Mouse (Mus musculus) liver, adult 2 months (tissue): ENCODE results near the gene Braf. TPM values are rescaled to one million over a fixed set of nuclear protein-coding genes. Genes with fewer than 3 reads are reported as not detected.

Experiments
- DNase-seq: peaks from one replicate; pipeline ENCODE4 v3.0.0-alpha.2; 2011; ENCODE audit warnings: low read depth, low spot score; ENCODE audit errors: extremely low read depth
- H3K27ac ChIP-seq: fragments of 200-500 bp; replicated peaks from 2 replicates; pipeline ENCODE4 v1.5.1; 2012; ENCODE audit warnings: low read depth, mild to moderate bottlenecking, control low read depth, inconsistent platforms, low read length; ENCODE audit not compliant: insufficient read depth
- H3K27me3 ChIP-seq: fragments of 200-500 bp; 2 replicates; pipeline ENCODE4 v1.6.1; 2012; ENCODE audit warnings: mild to moderate bottlenecking, moderate library complexity, low read length, inconsistent platforms; ENCODE audit not compliant: control insufficient read depth, insufficient read depth
- H3K36me3 ChIP-seq: fragments of 200-500 bp; 2 replicates; pipeline ENCODE4 v1.6.1; 2012; ENCODE audit warnings: low read length, inconsistent platforms; ENCODE audit not compliant: control insufficient read depth, insufficient read depth
- H3K4me1 ChIP-seq: fragments of 200-500 bp; 2 replicates; pipeline ENCODE4 v1.6.1; 2011; ENCODE audit warnings: low read length; ENCODE audit not compliant: control insufficient read depth, insufficient read depth
- H3K4me3 ChIP-seq: fragments of 200-500 bp; 2 replicates; pipeline ENCODE4 v1.5.1; 2011; ENCODE audit warnings: low read depth, mild to moderate bottlenecking, control low read depth, low read length, moderate library complexity; ENCODE audit not compliant: insufficient read depth
- H3K79me2 ChIP-seq: fragments of 200-500 bp; 2 replicates; pipeline ENCODE4 v1.6.1; 2012; ENCODE audit warnings: inconsistent platforms, mild to moderate bottlenecking, low read length, moderate library complexity; ENCODE audit not compliant: control insufficient read depth, insufficient read depth
- H3K9ac ChIP-seq: fragments of 200-500 bp; 2 replicates; pipeline ENCODE4 v1.6.1; 2012; ENCODE audit warnings: low read depth, mild to moderate bottlenecking, control low read depth, inconsistent platforms, low read length
- CTCF ChIP-seq: fragments of 200-500 bp; IDR thresholded peaks from 2 replicates; pipeline ENCODE4 v1.5.1; 2011; ENCODE audit warnings: low read depth, low read length, control low read depth
- POLR2A ChIP-seq: fragments of 200-500 bp; IDR thresholded peaks from 2 replicates; pipeline ENCODE4 v1.6.1; 2011; ENCODE audit warnings: low read length, control low read depth; ENCODE audit not compliant: insufficient read depth; ENCODE audit errors: extremely low read depth
- WGBS: fragments of 180-500 bp; shearing (Covaris S2); methylation state at CpG from one replicate; pipeline ENCODE4 v1.1.7; 2018; 5-methylcytosine and 5-hydroxymethylcytosine counted together
- polyA plus RNA-seq: library from polyadenylated mRNA; depleted of rRNA; stranded (reverse); fragments of >200 nt; gene quantifications from 2 replicates; pipeline ENCODE4 v1.2.3, GENCODE M21; 2012; rRNA removed
- total RNA-seq: library from RNA; depleted of rRNA; stranded (reverse); fragments of >200 nt; gene quantifications from 2 replicates; pipeline ENCODE4 v1.2.3, GENCODE M21; 2014; rRNA removed

Braf gene
- total and polyA plus RNA-seq, 2 experiments, result 4.9 to 8.9 TPM

DNA sequence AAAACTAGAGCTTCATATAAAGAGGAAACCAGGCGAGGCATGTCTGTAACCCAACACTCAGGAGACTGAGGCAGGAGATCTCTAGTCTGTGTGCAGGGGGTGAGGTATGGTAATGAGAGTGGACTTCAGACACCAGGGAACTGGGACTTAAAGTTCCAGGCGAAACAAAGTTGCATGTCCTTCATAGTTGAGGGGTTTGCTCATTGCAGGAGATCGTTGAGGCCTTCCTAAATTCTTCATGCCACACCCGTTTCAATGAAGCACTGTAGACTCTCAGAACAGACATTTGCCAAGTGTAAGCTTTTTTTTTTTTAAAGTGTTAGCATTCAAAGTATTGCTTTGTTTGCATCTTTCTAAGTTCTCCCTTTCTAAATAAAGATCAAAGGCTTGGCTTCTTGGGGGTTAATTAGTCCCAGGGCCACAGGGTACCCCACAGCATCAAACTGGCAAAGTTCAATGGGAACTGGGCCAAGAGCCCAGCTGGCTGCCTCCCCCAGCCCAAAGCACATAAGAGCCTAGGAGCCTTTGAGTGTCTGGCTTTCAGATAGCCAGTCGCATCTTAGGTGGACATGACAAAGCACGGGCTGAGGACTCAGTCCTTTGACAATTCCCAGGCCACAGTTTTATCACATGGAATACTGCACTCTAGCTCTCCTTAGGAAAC, 165.9 kb downstream of the Braf start:
- 83% methylated on average over 6 of the region's 6 CpGs for WGBS
- H3K36me3 ChIP-seq, result no peaks in the 10 kb centered on the region

DNA sequence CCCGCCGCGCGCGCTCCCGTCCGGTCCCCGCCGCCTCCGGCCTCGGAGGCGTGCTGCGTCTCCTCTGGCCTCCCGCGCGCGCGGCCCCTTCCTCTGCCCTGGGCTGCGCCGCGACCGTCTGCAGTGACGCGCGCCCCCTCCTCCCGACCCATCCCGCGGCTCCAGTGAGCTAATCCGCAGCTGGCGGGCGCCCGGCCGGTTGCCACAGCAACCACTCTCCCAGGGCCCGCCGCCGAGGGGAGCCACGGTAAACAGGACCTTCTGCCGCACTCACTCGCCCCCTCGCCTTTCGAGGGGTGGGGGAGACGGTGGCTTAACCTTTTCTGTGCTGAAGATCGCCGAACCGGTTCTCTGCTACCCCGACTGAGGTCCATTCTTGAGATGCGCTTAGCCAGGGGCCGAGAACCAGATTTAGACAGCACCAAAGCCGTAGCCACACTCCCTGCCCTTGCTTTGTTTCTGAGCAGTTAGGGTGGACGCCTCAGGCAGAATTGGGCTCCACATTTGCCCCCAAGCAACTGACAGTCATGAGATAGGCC, 167.5 kb downstream of the Braf start, which contains the start of gene Dennd2a:
Gene Dennd2a (minus strand): TSS at position 145 of the 539 bp plus-strand sequence.
- H3K9ac ChIP-seq, result peak within 1 kb of the TSS; percentile 74
- no peak for DNase-seq
- H3K4me1 ChIP-seq, result no peaks in the 10 kb centered on the region
- H3K27me3 ChIP-seq, result peaks cover 6% of the 10 kb centered on the region; the same call in 1 of the 2 replicates
- H3K79me2 ChIP-seq, result no peaks in the 10 kb centered on the region
- peak within 1 kb of the TSS; percentile 31 for H3K27ac ChIP-seq
- no peaks in the 10 kb centered on the region for H3K36me3 ChIP-seq
- 9% methylated on average over 43 of the region's 50 CpGs for WGBS
- H3K4me3 ChIP-seq, result peak within 1 kb of the TSS; percentile 65
- TF ChIP-seq POLR2A, result no peak
- no peak for TF ChIP-seq CTCF

More for the DNA sequence above, 165.9 kb downstream of the Braf start:
- Histone ChIP-seq H3K27ac (no peak overlapping the region), H3K9ac (no peak overlapping the region), H3K4me1 (no peaks in the 10 kb centered on the region), H3K27me3 (peaks cover 6% of the 10 kb centered on the region; the same call in 1 of the 2 replicates), H3K79me2 (no peaks in the 10 kb centered on the region), H3K4me3 (no peak overlapping the region)
- TF ChIP-seq CTCF (no peak), POLR2A (no peak)
- no peak for DNase-seq

DNA sequence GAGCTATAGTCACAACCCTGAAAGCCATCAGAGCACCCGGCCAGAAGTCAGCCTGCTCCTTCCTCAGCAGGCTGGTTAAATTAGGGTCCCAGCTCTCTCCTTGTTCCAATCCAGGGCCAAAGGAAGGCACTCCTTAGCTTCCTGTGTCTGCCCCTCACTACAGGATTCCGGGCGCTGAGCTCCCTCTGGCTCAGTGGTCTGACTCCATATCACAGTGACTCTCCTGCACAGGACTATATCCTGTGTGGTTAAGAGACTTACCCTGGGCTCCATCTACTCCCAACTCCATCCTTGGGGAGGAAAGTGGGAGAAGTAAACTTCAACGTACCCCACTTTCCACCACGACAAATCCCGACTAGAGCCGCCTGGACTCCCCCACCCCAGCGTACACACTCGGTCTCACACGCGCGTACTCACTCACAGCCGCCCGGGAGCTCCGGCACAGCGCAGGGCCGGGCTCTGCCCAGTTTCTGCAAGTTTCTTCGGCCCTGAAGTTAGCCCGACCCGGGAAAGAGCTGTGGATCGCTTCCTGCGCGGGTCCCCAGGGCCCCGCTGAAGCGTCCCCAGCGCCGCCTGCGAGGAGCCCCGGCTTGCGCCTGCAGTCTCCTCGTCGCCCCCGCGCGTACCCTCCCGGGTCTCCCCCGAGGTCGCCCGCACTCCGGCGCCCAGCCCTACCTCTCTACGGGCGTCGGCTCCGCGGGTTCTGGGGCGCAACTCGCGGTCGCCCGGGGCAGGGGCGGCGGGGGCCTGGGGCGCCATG, 168.2 kb downstream of the Braf start:
- peaks cover 6% of the 10 kb centered on the region; the same call in 1 of the 2 replicates for H3K27me3 ChIP-seq
- no peak for DNase-seq
- WGBS, result 5% methylated on average over 50 of the region's 54 CpGs
- H3K27ac ChIP-seq, result peak overlapping the region; percentile 31
- peak overlapping the region; percentile 65 for H3K4me3 ChIP-seq
- peak overlapping the region; percentile 57 for H3K9ac ChIP-seq
- H3K36me3 ChIP-seq, result no peaks in the 10 kb centered on the region
- no peak for TF ChIP-seq POLR2A
- no peak for TF ChIP-seq CTCF
- H3K4me1 ChIP-seq, result no peaks in the 10 kb centered on the region
- H3K79me2 ChIP-seq, result no peaks in the 10 kb centered on the region

DNA sequence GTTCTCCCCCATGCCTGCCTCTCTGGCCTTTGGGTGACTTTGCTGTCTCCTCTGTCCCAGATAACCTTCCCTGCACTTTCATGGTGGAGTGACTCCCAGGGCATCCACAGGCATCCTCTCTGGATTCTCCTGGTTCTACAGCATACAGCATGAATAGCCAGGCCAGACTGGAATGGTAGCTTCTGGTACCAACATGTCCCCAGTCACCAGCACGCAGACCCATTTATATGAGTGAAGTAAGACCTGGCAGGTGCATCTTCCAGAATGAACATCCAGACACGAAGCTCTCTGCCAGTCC, 169.7 kb downstream of the Braf start:
- Histone ChIP-seq H3K79me2 (no peaks in the 10 kb centered on the region), H3K36me3 (no peaks in the 10 kb centered on the region), H3K4me3 (no peak overlapping the region), H3K27ac (no peak overlapping the region), H3K27me3 (peaks cover 6% of the 10 kb centered on the region; the same call in 1 of the 2 replicates), H3K4me1 (no peaks in the 10 kb centered on the region), H3K9ac (no peak overlapping the region)
- DNase-seq, result peak; percentile 15
- 70% methylated on average over 2 of the region's 2 CpGs for WGBS
- no peak for TF ChIP-seq POLR2A
- no peak for TF ChIP-seq CTCF

DNA sequence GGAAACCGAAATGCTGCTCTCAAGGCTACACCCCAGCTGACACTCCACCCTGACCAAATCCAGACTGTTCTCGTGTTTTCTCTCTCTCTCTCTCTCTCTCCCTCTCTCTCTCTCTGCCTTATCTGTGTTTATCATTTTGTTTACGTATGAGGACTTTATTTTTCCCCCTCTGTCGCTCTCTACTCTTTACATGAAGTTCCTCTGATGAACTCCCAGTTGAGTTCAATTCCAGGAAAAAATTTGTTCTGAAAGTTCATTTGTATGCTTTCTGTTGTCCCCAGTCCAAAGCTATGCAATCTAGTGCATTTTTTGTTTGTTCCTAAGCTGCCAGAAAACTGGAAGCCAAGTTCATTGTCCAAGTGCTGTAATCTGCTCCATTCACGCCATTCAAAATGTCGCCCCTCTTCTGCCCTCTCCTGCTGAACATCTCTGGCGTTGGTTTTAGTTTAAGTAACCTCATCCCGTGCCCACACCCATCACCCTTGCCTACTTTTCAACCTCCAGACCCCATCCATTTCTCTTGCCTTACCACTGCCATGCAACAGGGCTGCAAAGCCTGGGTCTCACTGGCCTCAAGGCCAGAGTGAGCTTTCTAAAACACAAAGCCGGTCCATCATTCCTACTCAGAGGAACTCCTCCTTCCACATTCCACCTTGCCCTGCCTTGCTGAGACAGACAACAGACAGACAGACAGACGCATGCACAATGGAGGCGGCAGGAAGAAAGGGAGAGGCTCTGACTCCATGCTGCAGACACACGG, 170.2 kb downstream of the Braf start:
- DNase-seq, result peak; percentile 75
- Histone ChIP-seq H3K27ac (peak overlapping the region; percentile 3; the same call in 1 of the 2 replicates), H3K36me3 (no peaks in the 10 kb centered on the region), H3K79me2 (no peaks in the 10 kb centered on the region), H3K4me3 (no peak overlapping the region), H3K27me3 (peaks cover 6% of the 10 kb centered on the region; the same call in 1 of the 2 replicates), H3K4me1 (no peaks in the 10 kb centered on the region), H3K9ac (no peak overlapping the region)
- 36% methylated on average over 12 of the region's 12 CpGs for WGBS
- no peak for TF ChIP-seq CTCF
- no peak for TF ChIP-seq POLR2A

Other genes with a start within 250 kb of the Braf start
- 1.3 and 1.6 TPM in 2 replicates for gene Dennd2a, start 167.6 kb downstream of the Braf start, total RNA-seq
- 2.0 TPM in 2 replicates for gene Dennd2a, start 167.6 kb downstream of the Braf start, polyA plus RNA-seq
- 4.4 and 4.5 TPM in 2 replicates for gene Adck2, start 151.6 kb downstream of the Braf start, total RNA-seq
- 4.2 and 5.1 TPM in 2 replicates for gene Adck2, start 151.6 kb downstream of the Braf start, polyA plus RNA-seq
- gene Gm42420, start 139.7 kb downstream of the Braf start, total RNA-seq, result 0.65 and 1.2 TPM in 2 replicates
- gene Gm42420, start 139.7 kb downstream of the Braf start, polyA plus RNA-seq, result 0.27 TPM in 1 of 2 replicates, not detected in the other
- gene Ndufb2, start 132.9 kb downstream of the Braf start, total RNA-seq, result 224 and 235 TPM in 2 replicates
- 352 and 465 TPM in 2 replicates for gene Ndufb2, start 132.9 kb downstream of the Braf start, polyA plus RNA-seq
- 137 and 210 TPM in 2 replicates for gene Mrps33, start 85.5 kb upstream of the Braf start, total RNA-seq
- 38.4 and 43.0 TPM in 2 replicates for gene Mrps33, start 85.5 kb upstream of the Braf start, polyA plus RNA-seq
- gene Tmem178b, start 147.8 kb upstream of the Braf start, total RNA-seq, result 0.09 and 0.13 TPM in 2 replicates
- 0.02 TPM in 1 of 2 replicates, not detected in the other for gene Tmem178b, start 147.8 kb upstream of the Braf start, polyA plus RNA-seq